Mouse (Mus musculus) small intestine, adult 2 months (tissue): ENCODE measurements around the gene Renbp.

Source experiments
- CTCF ChIP-seq: fragments of 200-500 bp; IDR thresholded peaks from 2 replicates; pipeline ENCODE4 v1.5.1; 2012; ENCODE audit warnings: low read depth, mild to moderate bottlenecking, control low read depth, inconsistent platforms, low read length, moderate library complexity, mixed read lengths; ENCODE audit not compliant: insufficient replicate concordance, insufficient read length; ENCODE audit errors: extremely low read depth
- POLR2A ChIP-seq: fragments of 200-500 bp; IDR thresholded peaks from 2 replicates; pipeline ENCODE4 v1.6.1; 2012; ENCODE audit warnings: low read depth, mild to moderate bottlenecking, control low read depth, inconsistent platforms, low read length, moderate library complexity

DNA sequence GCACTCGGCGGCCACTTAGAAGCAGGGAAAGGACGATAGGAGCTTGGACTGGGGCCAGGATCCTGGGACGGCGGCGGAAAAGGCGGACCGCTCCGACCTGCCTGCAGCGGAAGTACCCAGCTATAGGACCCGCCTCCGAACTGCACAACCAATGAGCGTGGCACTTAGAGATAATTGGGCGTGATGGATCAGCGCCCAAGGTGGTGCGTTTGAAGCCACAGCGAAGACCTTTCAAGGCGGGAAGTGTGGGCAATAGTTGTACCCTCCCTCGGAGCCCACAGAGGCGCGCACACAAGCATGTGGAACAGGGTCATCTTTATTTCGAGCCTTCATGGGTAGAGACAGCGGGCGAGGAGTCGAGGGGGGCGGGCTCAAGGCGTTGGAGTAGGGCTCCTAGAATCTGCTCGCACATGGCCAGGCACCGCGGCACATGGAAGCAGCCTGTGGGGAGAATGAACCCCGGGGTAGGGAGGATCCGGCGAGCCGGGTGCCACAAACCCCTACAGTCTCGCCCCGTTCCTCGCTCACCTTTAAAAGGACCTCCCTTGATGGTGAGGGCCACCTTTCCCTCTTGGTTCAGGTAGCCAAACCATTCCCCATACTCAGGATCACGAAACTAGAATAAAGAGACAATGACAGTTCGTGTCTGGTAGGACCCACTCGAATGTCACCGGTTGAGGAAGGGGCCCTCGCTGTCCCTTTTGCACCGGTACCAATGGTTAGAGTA lies 8.7 kb downstream of the Renbp start, which contains the start of the genes Arhgap4 and Naa10:
- no peak for TF ChIP-seq CTCF
- TF ChIP-seq POLR2A: no peak
